Mouse (Mus musculus): ENCODE results near the gene Sfxn5. TPM values are rescaled to one million over a fixed set of nuclear protein-coding genes. Genes with fewer than 3 reads are reported as not detected.

Sfxn5 gene
- polyA plus RNA-seq, 2 experiments from 2014 or later, result 2.9 to 3.1 TPM

DNA sequence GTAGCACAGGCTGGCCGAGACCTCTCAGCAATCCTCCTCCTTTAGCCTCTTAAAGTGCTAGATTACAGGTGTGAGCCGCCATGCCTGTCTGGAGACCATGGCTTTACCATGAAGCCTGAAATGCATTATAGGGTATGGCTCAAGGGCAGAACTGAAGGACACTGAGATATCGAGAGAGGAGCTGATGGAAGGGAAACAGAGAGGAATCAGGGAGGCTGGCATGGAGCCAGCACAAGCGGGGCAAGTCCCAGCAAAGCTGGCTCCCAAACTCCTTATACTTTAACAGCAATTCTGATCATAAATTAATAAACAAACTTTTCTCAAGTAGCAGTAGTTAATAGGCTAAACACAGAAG, 30.7 kb upstream of the Sfxn5 start:
- ATAC-seq, result no peak

DNA sequence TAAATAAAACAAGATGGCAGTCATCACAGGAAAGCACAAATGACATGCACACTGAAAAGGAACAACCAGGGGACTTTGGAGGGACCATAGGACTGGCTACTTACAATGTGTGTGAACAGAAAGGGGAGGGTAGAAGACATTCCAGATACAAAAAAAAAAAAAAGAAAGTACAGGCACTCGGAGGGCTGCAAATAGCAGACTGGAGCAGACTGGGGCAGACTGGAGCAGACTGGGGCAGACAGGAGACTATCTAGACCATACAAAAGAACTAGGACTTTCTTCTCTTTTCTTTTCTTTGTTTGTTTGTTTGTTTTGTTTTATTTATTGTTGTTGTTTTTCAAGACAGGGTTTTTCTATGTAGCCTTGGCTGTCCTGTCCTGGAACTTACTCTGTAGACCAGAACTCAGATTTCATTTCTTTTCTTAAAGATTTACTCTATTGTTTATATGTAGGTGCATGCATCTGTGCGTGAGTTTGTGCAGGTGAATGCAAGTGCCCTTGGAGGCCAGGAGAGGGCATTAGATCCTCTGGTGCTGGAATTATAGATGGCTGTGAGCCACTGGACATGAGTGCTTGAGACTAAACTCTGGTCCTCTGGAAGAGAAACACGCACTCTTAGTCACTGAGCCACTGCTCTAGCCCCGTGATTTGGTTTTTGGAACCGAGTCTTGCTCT, 30.1 kb upstream of the Sfxn5 start:
- no peak for ATAC-seq

DNA sequence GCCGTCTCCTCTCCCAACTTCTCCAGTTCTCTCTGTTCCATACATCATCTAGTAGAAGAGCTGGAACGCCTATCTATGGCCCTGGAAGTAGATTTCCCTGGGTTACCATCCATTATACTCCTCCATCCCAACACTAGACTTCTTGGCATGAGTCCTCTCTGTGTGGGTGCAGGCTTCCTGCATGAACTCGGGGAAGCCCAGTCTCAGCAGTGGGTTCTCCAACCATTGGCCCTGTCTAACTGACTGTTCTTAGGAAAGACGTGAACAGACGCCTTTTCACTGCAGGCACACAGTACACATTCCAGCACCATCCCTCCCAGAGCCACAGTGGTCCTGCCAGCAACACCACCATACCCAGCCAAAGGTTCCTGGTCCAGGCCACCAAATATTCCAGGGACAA, 29.4 kb upstream of the Sfxn5 start:
- no peak for ATAC-seq

GRCm38 (mm10) chr6:85360311-85360710, 27.1 kb upstream of the Sfxn5 start:
- ATAC-seq, result no peak

DNA sequence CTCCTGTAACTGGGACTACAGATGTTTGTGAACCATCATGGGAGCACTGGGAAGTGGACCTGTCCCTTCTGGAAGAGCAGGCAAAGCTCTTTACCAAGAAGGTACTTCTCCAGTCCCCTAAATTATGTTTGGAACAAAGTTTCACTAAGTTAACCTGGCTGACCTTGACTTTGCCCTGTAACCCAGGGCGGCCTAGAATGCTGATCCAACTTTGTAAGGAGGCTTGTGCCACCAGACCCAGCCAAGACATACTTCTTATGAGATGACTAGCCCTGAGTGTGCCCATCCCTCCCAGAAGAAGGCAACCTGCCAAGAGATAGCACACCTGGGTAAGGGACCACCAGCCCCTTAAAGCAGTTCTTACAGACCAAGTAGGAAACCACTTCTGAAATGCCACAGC, 25.7 kb upstream of the Sfxn5 start:
- no peak for ATAC-seq

- peak; percentile 68 for ATAC-seq
Measured at GRCm38 (mm10) chr6:85356682-85357465, 23.7 kb upstream of the Sfxn5 start.

GRCm38 (mm10) chr6:85355753-85356152, 22.5 kb upstream of the Sfxn5 start:
- peak; percentile 53 for ATAC-seq

- ATAC-seq, result no peak
Measured at GRCm38 (mm10) chr6:85354709-85355108, 21.5 kb upstream of the Sfxn5 start.

- no peak for ATAC-seq
Measured at GRCm38 (mm10) chr6:85353706-85354105, 20.5 kb upstream of the Sfxn5 start.

DNA sequence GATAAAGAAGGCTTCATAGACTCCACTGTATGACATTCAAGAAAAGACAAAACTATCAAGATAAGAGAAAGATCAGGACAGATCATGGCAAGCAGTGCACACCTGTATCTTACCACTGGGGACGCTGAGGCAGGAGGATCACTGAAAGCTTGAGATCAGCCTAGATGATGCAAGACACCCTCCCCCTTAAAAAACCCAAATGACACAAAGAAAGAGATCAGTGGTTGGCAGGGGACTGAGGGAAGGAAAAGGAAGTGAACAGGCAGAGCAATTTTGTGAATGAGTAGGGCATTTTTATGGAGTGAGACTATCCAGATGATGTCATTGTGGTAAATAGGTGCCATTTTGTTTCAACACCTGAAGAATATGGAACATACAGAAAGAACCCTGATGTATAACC, 16.9 kb upstream of the Sfxn5 start:
- ATAC-seq, result no peak

GRCm38 (mm10) chr6:85349246-85349645, 16.0 kb upstream of the Sfxn5 start:
- no peak for ATAC-seq

- no peak for ATAC-seq
Measured at GRCm38 (mm10) chr6:85348133-85348532, 14.9 kb upstream of the Sfxn5 start.

- ATAC-seq, result peak; percentile 94
Measured at GRCm38 (mm10) chr6:85346028-85346634, 12.9 kb upstream of the Sfxn5 start.

DNA sequence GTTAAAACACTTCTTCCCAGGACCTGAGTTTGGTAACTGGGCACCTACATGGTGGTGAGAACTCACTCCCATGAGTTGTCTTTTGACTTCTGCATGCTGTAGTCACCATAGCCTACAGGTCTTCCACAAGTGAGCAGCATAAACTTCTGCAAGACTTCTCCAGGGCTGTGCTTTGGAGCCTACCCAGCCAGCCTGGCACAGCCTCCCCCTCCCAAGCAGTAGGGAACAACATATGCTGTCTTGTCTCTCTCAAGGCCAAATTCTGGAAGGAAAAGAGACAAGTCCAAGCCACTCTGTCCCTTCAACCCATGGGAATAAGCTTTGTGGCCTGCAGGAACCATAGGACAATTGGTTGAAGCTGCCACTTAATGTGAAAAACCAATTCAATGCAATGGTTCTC, 11.7 kb upstream of the Sfxn5 start:
- no peak for ATAC-seq

DNA sequence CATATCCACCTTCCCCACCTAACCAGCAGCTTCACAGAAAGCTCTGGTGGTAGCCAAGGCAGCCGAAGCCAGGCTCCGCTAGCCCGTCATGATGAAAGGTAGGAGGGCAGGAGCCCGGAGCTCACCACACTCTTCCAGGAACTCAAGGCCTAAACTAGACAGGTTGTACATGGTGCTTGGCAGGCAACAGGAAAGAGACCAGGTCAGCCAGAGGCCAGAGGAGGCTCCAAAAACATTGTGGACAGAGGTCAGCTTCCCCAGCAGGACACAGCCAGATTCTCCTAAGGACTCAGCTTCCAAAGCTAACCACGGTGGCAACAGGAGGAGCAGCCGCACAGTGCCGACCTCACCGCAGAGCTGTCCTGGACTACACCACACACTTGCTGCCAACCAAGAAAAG, 9.8 kb upstream of the Sfxn5 start:
- ATAC-seq, result no peak

- no peak for ATAC-seq
Measured at GRCm38 (mm10) chr6:85341814-85342501, 8.7 kb upstream of the Sfxn5 start.

- ATAC-seq, result no peak
Measured at GRCm38 (mm10) chr6:85340184-85340583, 7.0 kb upstream of the Sfxn5 start.

- peak; percentile 87 for ATAC-seq
Measured at GRCm38 (mm10) chr6:85339273-85339901, 6.2 kb upstream of the Sfxn5 start.

- ATAC-seq, result no peak
Measured at GRCm38 (mm10) chr6:85336944-85337343, 3.7 kb upstream of the Sfxn5 start.

DNA sequence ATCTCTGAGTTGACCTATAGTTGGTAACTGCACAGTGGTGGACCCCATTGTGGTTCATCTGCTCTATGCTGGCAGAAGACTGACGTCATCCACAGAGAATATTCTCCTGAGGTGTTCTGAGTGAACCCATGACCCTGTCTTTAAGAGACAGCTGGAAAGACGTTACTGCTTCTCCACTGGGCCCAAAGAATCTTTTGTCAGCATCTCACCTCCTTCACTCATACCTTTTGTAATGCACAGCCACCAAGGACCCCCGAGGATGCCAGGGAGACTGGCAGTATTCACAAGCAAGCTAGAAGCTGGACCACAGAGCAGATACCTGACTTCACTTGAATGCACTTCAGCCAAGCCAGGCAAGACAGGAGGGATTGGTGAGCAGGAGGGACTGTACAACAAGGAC, 2.1 kb upstream of the Sfxn5 start:
- ATAC-seq, result no peak

- ATAC-seq, result no peak
Measured at GRCm38 (mm10) chr6:85334851-85335250, 1.6 kb upstream of the Sfxn5 start.

DNA sequence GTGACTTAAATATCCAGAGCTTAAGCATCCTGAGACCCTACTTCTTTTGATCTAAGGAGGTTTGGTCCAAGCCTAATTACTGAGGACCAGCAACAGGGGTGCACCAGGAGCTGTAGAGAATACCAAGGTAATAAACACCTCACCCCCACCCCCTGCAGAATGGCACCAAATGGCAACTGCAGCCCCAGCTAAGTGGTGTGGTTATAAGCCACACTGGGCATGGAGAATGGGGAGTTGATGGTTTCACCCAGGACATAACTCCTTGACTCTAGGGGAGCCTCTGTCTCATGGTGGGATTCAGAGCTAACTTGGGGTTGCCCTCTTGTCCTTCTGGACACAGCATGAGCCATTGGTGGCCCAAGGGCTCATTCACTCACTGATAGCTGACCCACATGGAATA, 1.0 kb upstream of the Sfxn5 start:
- no peak for ATAC-seq

GRCm38 (mm10) chr6:85333732-85334131, 510 bp upstream of the Sfxn5 start:
- ATAC-seq, result peak; percentile 8

All from CD4-positive, CD25-positive, alpha-beta regulatory T cell, adult 4 months (primary cell).